Mouse (Mus musculus) stomach, postnatal 0 days (tissue): ENCODE measurements around the gene Ffar3. TPM values are rescaled to one million over a fixed set of nuclear protein-coding genes. Genes with fewer than 3 reads are reported as not detected.

Source experiments
- ATAC-seq: fragments of 200-750 bp; cut with Nextera tagmentation; 2 replicates; pipeline ENCODE4 v1.8.0; 2017; ENCODE audit not compliant: low FRiP score, low TSS enrichment
- DNase-seq: peaks from one replicate; pipeline ENCODE4 v3.0.0-alpha.2; 2016; ENCODE audit warnings: low spot score
- H3K27ac ChIP-seq: fragments of 300-500 bp; sonication (generic); replicated peaks from 2 replicates; pipeline ENCODE4 v1.5.1; 2014; ENCODE audit warnings: mild to moderate bottlenecking, control low read depth
- H3K27me3 ChIP-seq: fragments of 300-500 bp; sonication (generic); 2 replicates; pipeline ENCODE4 v1.6.1; 2014; ENCODE audit warnings: low read length; ENCODE audit not compliant: control insufficient read depth, insufficient read depth
- H3K36me3 ChIP-seq: fragments of 300-500 bp; sonication (generic); 2 replicates; pipeline ENCODE4 v1.6.1; 2014; ENCODE audit warnings: low read length, mixed read lengths; ENCODE audit not compliant: control insufficient read depth, insufficient read depth
- H3K4me1 ChIP-seq: fragments of 300-500 bp; sonication (generic); replicated peaks from 2 replicates; pipeline ENCODE4 v1.6.1; 2014; ENCODE audit warnings: antibody characterized with exemption; ENCODE audit not compliant: control insufficient read depth, insufficient read depth
- H3K4me2 ChIP-seq: fragments of 300-500 bp; sonication (generic); replicated peaks from 2 replicates; pipeline ENCODE4 v1.6.1; 2014; ENCODE audit warnings: low read depth, mild to moderate bottlenecking, control low read depth, moderate library complexity
- H3K4me3 ChIP-seq: fragments of 300-500 bp; sonication (generic); 2 replicates; pipeline ENCODE4 v1.5.1; 2014; ENCODE audit warnings: low read depth, low read length, control low read depth
- H3K9ac ChIP-seq: fragments of 300-500 bp; sonication (generic); 2 replicates; pipeline ENCODE4 v1.6.1; 2014; ENCODE audit warnings: mild to moderate bottlenecking, low read length, control low read depth, mixed read lengths
- H3K9me3 ChIP-seq: fragments of 300-500 bp; sonication (generic); 2 replicates; pipeline ENCODE4 v1.6.1; 2016; ENCODE audit warnings: low read length; ENCODE audit not compliant: control insufficient read depth
- CTCF ChIP-seq: IDR thresholded peaks from 2 replicates; pipeline ENCODE4 v1.5.1; 2016; ENCODE audit warnings: antibody characterized with exemption, low read depth, mild to moderate bottlenecking, moderate library complexity
- EP300 ChIP-seq: optimal IDR thresholded peaks from 2 replicates; pipeline ENCODE3; 2016; ENCODE audit warnings: antibody characterized with exemption
- WGBS: fragments of 180-500 bp; shearing (Covaris S2); extraction: QIAGEN DNeasy Blood & Tissue Kit; methylation state at CpG from one replicate; pipeline ENCODE4 v1.1.7; 2014; 5-methylcytosine and 5-hydroxymethylcytosine counted together
- polyA plus RNA-seq: library from polyadenylated mRNA; unstranded; fragments of >200 nt; fragmentation: Nextera tagmentation; extraction: Ambion mirVana; gene quantifications from 2 replicates; pipeline ENCODE4 v1.2.1, GENCODE M21; 2015

Gene Ffar3
- polyA plus RNA-seq, 1 experiment from 2014 or later, result 0.22 TPM

- Histone ChIP-seq H3K27ac (no peak overlapping the region), H3K4me3 (no peak overlapping the region), H3K27me3 (no peaks in the 10 kb centered on the region), H3K9me3 (no peaks in the 10 kb centered on the region), H3K4me1 (no peaks in the 10 kb centered on the region), H3K9ac (no peak overlapping the region), H3K4me2 (no peak overlapping the region), H3K36me3 (no peaks in the 10 kb centered on the region)
- no peak for TF ChIP-seq EP300
- TF ChIP-seq CTCF, result no peak
- ATAC-seq, result no peak
- WGBS, result 43% methylated on average over 7 of the region's 7 CpGs
- DNase-seq, result no peak
These were observed 35.0 kb downstream of the Ffar3 start for GRCm38 (mm10) chr7:30820854-30821445.

- H3K36me3 ChIP-seq, result no peaks in the 10 kb centered on the region
- no peak overlapping the region for H3K27ac ChIP-seq
- no peaks in the 10 kb centered on the region for H3K9me3 ChIP-seq
- H3K9ac ChIP-seq, result peak overlapping the region; percentile 27; the same call in 1 of the 2 replicates
- DNase-seq (peak; percentile 56), ATAC-seq (peak; percentile 48; the same call in 1 of the 2 replicates)
- no peak overlapping the region for H3K4me3 ChIP-seq
- no peaks in the 10 kb centered on the region for H3K27me3 ChIP-seq
- H3K4me2 ChIP-seq, result no peak overlapping the region
- H3K4me1 ChIP-seq, result no peaks in the 10 kb centered on the region
- TF ChIP-seq CTCF, result no peak
- WGBS, result 40% methylated on average over 6 of the region's 6 CpGs
These were observed 35.8 kb downstream of the Ffar3 start for GRCm38 (mm10) chr7:30820131-30820530.

DNA sequence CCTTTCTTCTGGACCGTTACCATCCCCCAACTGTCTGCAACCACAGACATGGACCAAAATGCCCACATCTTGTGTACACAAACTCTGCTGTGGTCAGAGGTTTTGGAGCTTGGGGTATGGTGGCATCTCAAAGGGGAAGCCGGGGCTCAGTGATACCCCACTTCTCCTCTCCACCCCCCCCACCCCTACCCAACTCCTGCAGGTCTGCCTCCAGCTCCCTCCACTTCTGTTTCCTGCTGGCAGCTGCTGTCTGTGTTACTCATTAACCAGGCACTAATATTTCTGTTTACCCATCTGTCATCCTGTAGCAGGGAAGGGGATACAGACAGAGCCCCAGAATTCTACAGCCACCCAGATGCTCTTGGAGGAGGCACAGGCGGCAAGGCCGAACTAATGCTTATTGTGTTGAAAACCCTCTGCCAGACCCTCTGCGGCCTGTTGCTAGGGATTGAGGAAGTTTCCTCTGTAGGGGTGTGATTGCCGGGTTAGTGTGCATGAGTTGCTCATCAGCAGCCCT lies 43.6 kb downstream of the Ffar3 start:
- peak; percentile 64; the same call in 1 of the 2 replicates for ATAC-seq
- no peak overlapping the region for H3K4me2 ChIP-seq
- peak; percentile 54 for DNase-seq
- no peak for TF ChIP-seq CTCF
- TF ChIP-seq EP300, result no peak
- 39% methylated on average over 6 of the region's 6 CpGs for WGBS
- no peaks in the 10 kb centered on the region for H3K27me3 ChIP-seq
- H3K36me3 ChIP-seq, result no peaks in the 10 kb centered on the region
- H3K9ac ChIP-seq, result no peak overlapping the region
- peak overlapping the region; percentile 70; the same call in 1 of the 2 replicates for H3K27ac ChIP-seq
- H3K4me1 ChIP-seq, result no peaks in the 10 kb centered on the region
- H3K4me3 ChIP-seq, result no peak overlapping the region
- no peaks in the 10 kb centered on the region for H3K9me3 ChIP-seq

DNA sequence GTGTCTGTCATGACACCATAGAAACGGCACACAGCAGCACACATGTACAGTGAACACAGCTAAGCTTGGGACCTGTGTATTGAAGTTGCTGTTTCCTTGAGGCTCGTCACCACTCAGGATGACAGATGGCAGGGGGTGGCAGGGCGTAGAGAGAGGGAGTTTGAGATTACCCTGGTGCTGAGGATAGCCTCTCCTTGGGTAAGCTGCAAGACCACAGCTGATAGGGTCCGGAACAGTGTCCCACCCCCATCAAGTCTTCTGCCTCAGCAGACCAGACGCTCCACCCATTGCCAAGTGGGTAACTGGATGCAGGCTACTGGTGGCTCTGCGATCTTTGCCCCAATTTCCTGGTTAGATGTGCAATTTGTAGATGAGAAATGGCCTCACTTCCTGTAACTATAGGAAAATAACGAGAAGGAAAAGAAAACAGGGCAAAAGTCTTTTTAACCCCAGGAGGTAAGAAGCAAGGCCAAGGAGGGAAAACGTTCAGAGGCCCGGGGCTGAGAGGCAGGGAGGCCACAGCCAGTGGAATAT lies 44.2 kb downstream of the Ffar3 start:
- ATAC-seq, result peak; percentile 83
- TF ChIP-seq EP300 (no peak), CTCF (no peak)
- Histone ChIP-seq H3K9ac (no peak overlapping the region), H3K9me3 (no peaks in the 10 kb centered on the region), H3K4me1 (no peaks in the 10 kb centered on the region), H3K27me3 (no peaks in the 10 kb centered on the region), H3K27ac (peak overlapping the region; percentile 70; the same call in 1 of the 2 replicates), H3K36me3 (no peaks in the 10 kb centered on the region), H3K4me3 (no peak overlapping the region), H3K4me2 (no peak overlapping the region)
- WGBS, result 32% methylated on average over 9 of the region's 9 CpGs
- peak; percentile 33 for DNase-seq

GRCm38 (mm10) chr7:30810319-30810718 lies 45.7 kb downstream of the Ffar3 start:
- no peak overlapping the region for H3K4me2 ChIP-seq
- no peak overlapping the region for H3K9ac ChIP-seq
- no peak overlapping the region for H3K4me3 ChIP-seq
- WGBS, result 57% methylated on average over 6 of the region's 6 CpGs
- no peak for DNase-seq
- ATAC-seq, result no peak
- no peaks in the 10 kb centered on the region for H3K9me3 ChIP-seq
- no peak overlapping the region for H3K27ac ChIP-seq
- peak; percentile 60 for TF ChIP-seq CTCF
- no peak for TF ChIP-seq EP300
- no peaks in the 10 kb centered on the region for H3K27me3 ChIP-seq
- no peaks in the 10 kb centered on the region for H3K4me1 ChIP-seq
- H3K36me3 ChIP-seq, result no peaks in the 10 kb centered on the region

DNA sequence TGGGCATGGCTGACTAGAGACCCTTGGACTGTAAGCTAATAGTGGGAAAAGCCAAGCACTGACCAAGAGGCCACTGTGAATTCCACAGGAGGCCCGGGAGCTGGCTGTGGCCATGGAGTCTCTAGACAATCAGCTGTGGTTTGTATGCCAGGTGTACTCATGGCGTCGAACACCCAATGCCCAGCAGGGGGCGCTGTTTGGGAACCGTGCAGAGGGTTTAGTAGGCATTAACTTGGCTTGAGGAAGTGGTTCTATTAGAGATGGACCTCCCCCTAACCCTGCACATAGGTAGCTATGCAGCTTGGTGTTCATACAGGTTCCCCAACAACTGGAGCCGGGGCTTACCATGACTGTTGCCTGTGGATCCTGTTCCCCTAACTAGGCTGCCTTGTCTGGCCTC lies 50.1 kb downstream of the Ffar3 start:
- 47% methylated on average over 6 of the region's 6 CpGs for WGBS
- H3K4me2 ChIP-seq, result no peak overlapping the region

More for the DNA sequence above, 50.1 kb downstream of the Ffar3 start:
- H3K4me3 ChIP-seq, result no peak overlapping the region
- H3K9ac ChIP-seq, result no peak overlapping the region
- H3K27me3 ChIP-seq, result no peaks in the 10 kb centered on the region
- H3K27ac ChIP-seq, result no peak overlapping the region
- DNase-seq (peak; percentile 68), ATAC-seq (no peak)
- no peaks in the 10 kb centered on the region for H3K9me3 ChIP-seq
- no peaks in the 10 kb centered on the region for H3K4me1 ChIP-seq
- no peaks in the 10 kb centered on the region for H3K36me3 ChIP-seq
- TF ChIP-seq CTCF (peak; percentile 63), EP300 (no peak)

Other genes with a start within 250 kb of the Ffar3 start
- gene Upk1a, start 243.3 kb downstream of the Ffar3 start, polyA plus RNA-seq, result 0.71 and 0.92 TPM in 2 replicates
- gene Cox6b1, start 230.0 kb downstream of the Ffar3 start, polyA plus RNA-seq, result 1,340 and 1,422 TPM in 2 replicates
- gene Etv2, start 220.3 kb downstream of the Ffar3 start, polyA plus RNA-seq, result not detected in 2 replicates
- 88.1 and 93.2 TPM in 2 replicates for gene Rbm42, start 205.9 kb downstream of the Ffar3 start, polyA plus RNA-seq
- gene Haus5, start 191.2 kb downstream of the Ffar3 start, polyA plus RNA-seq, result 10.8 and 11.7 TPM in 2 replicates
- 0.21 TPM in 1 of 2 replicates, not detected in the other for gene Pmis2, start 184.6 kb downstream of the Ffar3 start, polyA plus RNA-seq
- 54.4 and 61.2 TPM in 2 replicates for gene 2200002J24Rik, start 157.3 kb downstream of the Ffar3 start, polyA plus RNA-seq
- gene Atp4a, start 144.0 kb downstream of the Ffar3 start, polyA plus RNA-seq, result 601 and 695 TPM in 2 replicates
- 210 and 221 TPM in 2 replicates for gene Tmem147, start 126.6 kb downstream of the Ffar3 start, polyA plus RNA-seq
- gene Gapdhs, start 112.5 kb downstream of the Ffar3 start, polyA plus RNA-seq, result 0.27 and 0.30 TPM in 2 replicates
- gene Sbsn, start 104.7 kb downstream of the Ffar3 start, polyA plus RNA-seq, result 438 and 453 TPM in 2 replicates
- 1,959 and 2,038 TPM in 2 replicates for gene Dmkn, start 92.4 kb downstream of the Ffar3 start, polyA plus RNA-seq
- gene Krtdap, start 68.3 kb downstream of the Ffar3 start, polyA plus RNA-seq, result 12,744 and 13,054 TPM in 2 replicates
- gene Ffar2, start 32.4 kb downstream of the Ffar3 start, polyA plus RNA-seq, result 1.7 TPM in 2 replicates
- 0.04 and 0.06 TPM in 2 replicates for gene Ffar1, start 5.4 kb upstream of the Ffar3 start, polyA plus RNA-seq
- 0.05 and 0.07 TPM in 2 replicates for gene Cd22, start 24.2 kb upstream of the Ffar3 start, polyA plus RNA-seq
- gene Mag, start 58.7 kb upstream of the Ffar3 start, polyA plus RNA-seq, result 0.33 and 0.36 TPM in 2 replicates
- gene Hamp2, start 68.5 kb upstream of the Ffar3 start, polyA plus RNA-seq, result 0.52 and 0.54 TPM in 2 replicates
- gene Hamp, start 87.9 kb upstream of the Ffar3 start, polyA plus RNA-seq, result 0.45 and 1.6 TPM in 2 replicates
- 12.0 and 14.2 TPM in 2 replicates for gene Usf2, start 100.6 kb upstream of the Ffar3 start, polyA plus RNA-seq
- 101 and 111 TPM in 2 replicates for gene Lsr, start 117.3 kb upstream of the Ffar3 start, polyA plus RNA-seq
- gene Fam187b, start 117.6 kb upstream of the Ffar3 start, polyA plus RNA-seq, result 5.3 and 5.7 TPM in 2 replicates
- gene Fxyd5, start 186.3 kb upstream of the Ffar3 start, polyA plus RNA-seq, result 13.3 and 16.0 TPM in 2 replicates
- 19.9 and 20.3 TPM in 2 replicates for gene Fxyd7, start 195.3 kb upstream of the Ffar3 start, polyA plus RNA-seq
- 177 and 187 TPM in 2 replicates for gene Fxyd1, start 201.0 kb upstream of the Ffar3 start, polyA plus RNA-seq
- gene Lgi4, start 203.2 kb upstream of the Ffar3 start, polyA plus RNA-seq, result 0.46 and 0.87 TPM in 2 replicates
- 1,122 and 1,152 TPM in 2 replicates for gene Fxyd3, start 220.5 kb upstream of the Ffar3 start, polyA plus RNA-seq